ENCODE assay signal across 26 mouse cellular contexts in the genomic region with DNA sequence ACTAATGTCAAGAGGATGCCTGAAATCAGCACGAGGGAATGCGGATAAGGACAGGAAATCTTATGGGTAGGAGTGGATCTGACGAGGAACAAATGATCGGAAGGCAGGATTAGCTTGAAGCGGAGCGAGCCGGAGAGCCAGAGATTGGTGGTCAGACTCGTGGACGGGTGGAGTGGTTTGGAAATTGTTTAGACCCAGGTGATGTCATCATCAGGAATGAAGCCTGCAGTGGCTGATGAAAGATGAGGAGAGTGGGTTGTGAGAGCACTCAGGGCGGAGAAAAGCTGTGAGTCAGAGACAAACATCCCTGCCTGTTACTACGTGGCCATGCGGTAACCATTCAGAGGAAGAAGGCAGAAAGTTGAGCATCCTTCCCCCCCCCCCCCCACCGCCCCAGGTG.
DNase-seq lines count a peak whose midpoint lies in the region; ATAC-seq and TF ChIP-seq lines count a peak whose summit lies in the region.
"Had no signal": no experiment of that assay in that cellular context is flagged by ENCODE, and none has a peak within 500 bp of the region (broad histone marks: within the 10 kb centered on the region; RNA-seq: fewer than 3 reads in every experiment).

No protein-coding gene starts in this region.

- in situ Hi-C loops in ES-E14 (cut with MboI; ENCODE audit: low sequenced_read_pairs in 2 of 2, unreplicated experiment in 2 of 2) = no loop called here

- peak overlapping the region; percentile 28 for H3ac ChIP-seq in C2C12 (ENCODE audit: control insufficient read depth, insufficient read length, low read depth)
- no peak overlapping the region for H3ac ChIP-seq in myocyte (ENCODE audit: control insufficient read depth, insufficient read length)

- peak; percentile 41; the same call in 1 of the 2 replicates for ATAC-seq in heart, postnatal 0 days (ENCODE audit: insufficient read depth, low read depth)
- no peak for ATAC-seq in erythroid progenitor cell, adult 5-6 weeks (replicated peaks; ENCODE audit: low FRiP score, poor library complexity, severe bottlenecking)
- ATAC-seq: CD4-positive, CD25-positive, alpha-beta regulatory T cell, adult 4 months; forebrain, embryonic 16.5 days; liver, embryonic 12.5 days had no signal

- peaks cover 17% of the 10 kb centered on the region for H3K79me3 ChIP-seq in C2C12 (ENCODE audit: low read depth)

- H3K4me1 ChIP-seq in heart, postnatal 0 days (ENCODE audit: control insufficient read depth, insufficient read depth) = no peaks in the 10 kb centered on the region
- H3K4me1 ChIP-seq in ES-E14 (ENCODE audit: control insufficient read depth in 2 of 2, insufficient read depth in 2 of 2, low read length in 2 of 2, poor library complexity in 1 of 2) = peaks cover 0 to 6% of the 10 kb centered on the region in 2 experiments; a peak in 1 of 4 replicates
- H3K4me1 ChIP-seq: embryonic facial prominence, embryonic 15.5 days; limb, embryonic 12.5 days; neural tube, embryonic 12.5 days had no signal

- H3K79me2 ChIP-seq in C2C12 (ENCODE audit: control insufficient read depth, insufficient read depth) (peaks cover 79% of the 10 kb centered on the region), myocyte (ENCODE audit: control insufficient read depth, insufficient read depth) (peaks cover 4% of the 10 kb centered on the region)

- no peak for DNase-seq in heart, postnatal 0 days (ENCODE audit: low spot score)
- DNase-seq in heart, adult 9 months (ENCODE audit: low spot score in 2 of 2) = no peak
- no peak for DNase-seq in ES-E14 (ENCODE audit: low read depth, low spot score)
- no peak for DNase-seq in retina, embryonic 14.5 days (ENCODE audit: low spot score)
- DNase-seq: adrenal gland, postnatal 25 days; cerebellum, adult 9-11 months; gastrocnemius, postnatal 14 days; heart, adult 18-20 months; kidney, adult 11 months; kidney, postnatal 36 days; lung, adult 2 months; midbrain, embryonic 14.5 days; retina, postnatal 1 day; right cerebral cortex, postnatal 25 days; thymus, postnatal 4 days had no signal

- H3K4me2 ChIP-seq in heart, postnatal 0 days (ENCODE audit: low read depth, low read length) = no peak overlapping the region
- peak overlapping the region; percentile 60 for H3K4me2 ChIP-seq in myocyte (ENCODE audit: low read depth)
- H3K4me2 ChIP-seq: embryonic facial prominence, embryonic 15.5 days; kidney, embryonic 15.5 days; limb, embryonic 12.5 days; liver, embryonic 12.5 days; neural tube, embryonic 12.5 days had no signal

- no peak overlapping the region for H3K9ac ChIP-seq in heart, postnatal 0 days (replicated peaks; ENCODE audit: low read depth, low read length)
- H3K9ac ChIP-seq in ES-E14 (ENCODE audit: insufficient read depth, low read depth, low read length, poor library complexity, severe bottlenecking) = 0 out of 2 replicates have a peak overlapping the region, but pooled peaks have one; percentile 28
- H3K9ac ChIP-seq: embryonic facial prominence, embryonic 15.5 days; kidney, embryonic 15.5 days; limb, embryonic 12.5 days; liver, embryonic 12.5 days; neural tube, embryonic 12.5 days had no signal

- peak; percentile 8 for TF ChIP-seq POLR2A in myocyte (IDR thresholded peaks at IDR 0.05; ENCODE audit: insufficient read length, low read depth)

- H3K4me3 ChIP-seq in heart, postnatal 0 days (ENCODE audit: low read depth, low read length) = no peak overlapping the region
- peak overlapping the region; percentile 8 for H3K4me3 ChIP-seq in C2C12 (ENCODE audit: insufficient read depth, poor library complexity, severe bottlenecking)
- no peak overlapping the region for H3K4me3 ChIP-seq in ES-E14 (ENCODE audit: insufficient read depth in 1 of 2, low read depth in 1 of 2, low read length in 2 of 2, poor library complexity in 1 of 2, severe bottlenecking in 1 of 2)
- H3K4me3 ChIP-seq in myocyte = no peak overlapping the region
- H3K4me3 ChIP-seq: embryonic facial prominence, embryonic 15.5 days; forebrain, embryonic 10.5 days; kidney, embryonic 15.5 days; limb, embryonic 12.5 days; liver, embryonic 12.5 days; neural tube, embryonic 12.5 days had no signal

- TF ChIP-seq EP300 in heart, postnatal 0 days (IDR thresholded peaks at IDR 0.05; ENCODE audit: low read depth) = no peak

- H3K27me3 ChIP-seq in heart, postnatal 0 days (ENCODE audit: control insufficient read depth, insufficient read depth, low read length) = no peaks in the 10 kb centered on the region
- H3K27me3 ChIP-seq in C2C12 (ENCODE audit: control insufficient read depth, insufficient read depth, insufficient read length) = no peaks in the 10 kb centered on the region
- no peaks in the 10 kb centered on the region for H3K27me3 ChIP-seq in myocyte (ENCODE audit: control insufficient read depth, insufficient read depth, insufficient read length)
- H3K27me3 ChIP-seq: embryonic facial prominence, embryonic 15.5 days; kidney, embryonic 15.5 days; limb, embryonic 12.5 days; liver, embryonic 12.5 days; neural tube, embryonic 12.5 days had no signal

- TF ChIP-seq CTCF in heart, postnatal 0 days (IDR thresholded peaks at IDR 0.05; ENCODE audit: low read depth) = no peak
- no peak for TF ChIP-seq CTCF in C2C12 (IDR thresholded peaks at IDR 0.05; ENCODE audit: control insufficient read depth, insufficient read depth, insufficient read length)

- 30% methylated on average over 12 of the region's 13 CpGs for WGBS in heart, postnatal 0 days

- H3K27ac ChIP-seq in heart, postnatal 0 days (ENCODE audit: low read depth) = no peak overlapping the region
- H3K27ac ChIP-seq in ES-E14 (ENCODE audit: insufficient read depth, low read depth, low read length, poor library complexity, severe bottlenecking) = no peak overlapping the region; the same call in 1 of the 2 replicates
- H3K27ac ChIP-seq: embryonic facial prominence, embryonic 15.5 days; forebrain, embryonic 10.5 days; kidney, embryonic 15.5 days; limb, embryonic 12.5 days; liver, embryonic 12.5 days; neural tube, embryonic 12.5 days had no signal

- H3K36me3 ChIP-seq in heart, postnatal 0 days (replicated peaks; ENCODE audit: control insufficient read depth, insufficient read depth, low read length) = no peaks in the 10 kb centered on the region
- peaks cover 4% of the 10 kb centered on the region for H3K36me3 ChIP-seq in C2C12 (ENCODE audit: control insufficient read depth, insufficient read depth)
- no peaks in the 10 kb centered on the region for H3K36me3 ChIP-seq in ES-E14 (ENCODE audit: control insufficient read depth, insufficient read depth, low read length, poor library complexity, severe bottlenecking)
- H3K36me3 ChIP-seq in myocyte (ENCODE audit: control insufficient read depth, insufficient read depth) = no peaks in the 10 kb centered on the region
- H3K36me3 ChIP-seq: embryonic facial prominence, embryonic 15.5 days; forebrain, embryonic 10.5 days; kidney, embryonic 15.5 days; limb, embryonic 12.5 days; liver, embryonic 12.5 days; neural tube, embryonic 12.5 days had no signal

- H3K9me3 ChIP-seq in heart, postnatal 0 days (replicated peaks; ENCODE audit: control insufficient read depth, low read length) = 0 out of 2 replicates have a peak, but pooled peaks cover 5% of the 10 kb centered on the region
- H3K9me3 ChIP-seq in ES-E14 (ENCODE audit: control insufficient read depth, insufficient read depth, low read depth, low read length) = no peaks in the 10 kb centered on the region
- H3K9me3 ChIP-seq: embryonic facial prominence, embryonic 15.5 days; forebrain, embryonic 10.5 days; kidney, embryonic 15.5 days; limb, embryonic 12.5 days; liver, embryonic 12.5 days; neural tube, embryonic 12.5 days had no signal

TF ChIP-seq in C2C12, 6 proteins besides CTCF, POLR2A, EP300 and RAD21:
- TF ChIP-seq FOSL1 (IDR thresholded peaks at IDR 0.05; ENCODE audit: insufficient read depth, low read length, poor library complexity, severe bottlenecking) (peak; percentile 29), CEBPB (IDR thresholded peaks at IDR 0.05; ENCODE audit: low read depth) (peak; percentile 68), MAX (IDR thresholded peaks at IDR 0.05) (peak; percentile 77), MYOD1 (IDR thresholded peaks at IDR 0.05; ENCODE audit: control insufficient read depth, insufficient read length, low read depth) (no peak), USF1 (IDR thresholded peaks at IDR 0.05; ENCODE audit: low read depth) (no peak)

TF ChIP-seq in ES-E14, 5 proteins besides CTCF, POLR2A, EP300 and RAD21:
- TF ChIP-seq CHD2 (IDR thresholded peaks at IDR 0.05; ENCODE audit: low read depth, low read length) = no peak
- no peak for TF ChIP-seq ZNF384 (IDR thresholded peaks at IDR 0.05; ENCODE audit: low read depth, low read length)
- TF ChIP-seq MAFK (IDR thresholded peaks at IDR 0.05; ENCODE audit: insufficient read depth, low read depth, low read length) = no peak
- no peak for TF ChIP-seq HCFC1 (IDR thresholded peaks at IDR 0.05; ENCODE audit: borderline replicate concordance, insufficient read depth, low read length)
- TF ChIP-seq ZC3H11A (IDR thresholded peaks at IDR 0.05; ENCODE audit: borderline replicate concordance, low read depth, low read length) = no peak

TF ChIP-seq in myocyte, 11 proteins besides CTCF, POLR2A, EP300 and RAD21:
- TF ChIP-seq MYOD1 (IDR thresholded peaks at IDR 0.05; ENCODE audit: control insufficient read depth in 1 of 3, insufficient read length in 2 of 3, low read depth in 2 of 3) = no peak
- no peak for TF ChIP-seq SRF (IDR thresholded peaks at IDR 0.05; ENCODE audit: control insufficient read depth, insufficient read length, low read depth)
- TF ChIP-seq POLR2AphosphoS2 (IDR thresholded peaks at IDR 0.05; ENCODE audit: insufficient read length, low read depth) = no peak
- peak; percentile 82; the same call in 1 of the 2 replicates for TF ChIP-seq CEBPB (IDR thresholded peaks at IDR 0.05; ENCODE audit: insufficient read depth, poor library complexity, severe bottlenecking)
- no peak for TF ChIP-seq MAX (IDR thresholded peaks at IDR 0.05; ENCODE audit: low read depth)
TF ChIP-seq in myocyte: peak in this region for 1.
